10 mouse cellular contexts compared by ENCODE assay signal in the genomic region with DNA sequence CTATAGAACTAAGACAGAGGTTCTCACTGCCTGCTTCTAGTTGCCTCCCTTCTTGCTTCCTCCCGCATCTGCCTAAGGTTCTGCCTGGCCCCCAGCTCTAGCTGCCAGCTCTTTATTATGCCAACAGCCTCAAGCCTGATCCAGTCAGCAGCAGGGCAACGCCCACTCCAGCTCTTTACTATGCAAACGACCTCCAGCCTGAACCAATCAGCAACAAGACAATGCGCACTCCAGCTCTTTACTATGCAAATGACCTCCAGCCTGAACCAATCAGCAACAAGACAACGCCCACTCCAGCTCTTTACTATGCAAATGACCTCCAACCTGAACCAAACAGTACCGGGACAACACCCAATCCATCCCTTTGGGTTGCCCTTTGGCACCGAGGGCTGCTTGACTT.
DNase-seq lines count a peak whose midpoint lies in the region; ATAC-seq and TF ChIP-seq lines count a peak whose summit lies in the region.
"Had no signal": no experiment of that assay in that cellular context is flagged by ENCODE, and none has a peak within 500 bp of the region (broad histone marks: within the 10 kb centered on the region; RNA-seq: fewer than 3 reads in every experiment).

No protein-coding gene starts in this region.

- TF ChIP-seq CTCF in midbrain, postnatal 0 days (IDR thresholded peaks at IDR 0.05): no peak
- TF ChIP-seq CTCF in stomach, postnatal 0 days (IDR thresholded peaks at IDR 0.05; ENCODE audit: low read depth): no peak

- ATAC-seq in midbrain, embryonic 15.5 days (replicated peaks): peak; percentile 42; the same call in 1 of the 2 replicates
- ATAC-seq in midbrain, postnatal 0 days (ENCODE audit: low FRiP score): no peak
- peak; percentile 58 for ATAC-seq in forebrain, embryonic 16.5 days
- ATAC-seq in stomach, postnatal 0 days (ENCODE audit: low FRiP score, low TSS enrichment): 0 out of 2 replicates have a peak, but pooled peaks have one; percentile 49

- H3K36me3 ChIP-seq in midbrain, embryonic 15.5 days (replicated peaks): no peaks in the 10 kb centered on the region
- no peaks in the 10 kb centered on the region for H3K36me3 ChIP-seq in midbrain, postnatal 0 days (ENCODE audit: insufficient read depth, low read length)
- no peaks in the 10 kb centered on the region for H3K36me3 ChIP-seq in forebrain, embryonic 16.5 days (ENCODE audit: control insufficient read depth, insufficient read depth)
- no peaks in the 10 kb centered on the region for H3K36me3 ChIP-seq in stomach, postnatal 0 days (ENCODE audit: control insufficient read depth, insufficient read depth, low read length)

- H3K27me3 ChIP-seq in midbrain, embryonic 15.5 days (replicated peaks): no peaks in the 10 kb centered on the region
- H3K27me3 ChIP-seq in midbrain, postnatal 0 days (ENCODE audit: insufficient read depth, low read length): no peaks in the 10 kb centered on the region
- H3K27me3 ChIP-seq in forebrain, embryonic 16.5 days (replicated peaks; ENCODE audit: control insufficient read depth, insufficient read depth, low read length): no peaks in the 10 kb centered on the region
- no peaks in the 10 kb centered on the region for H3K27me3 ChIP-seq in stomach, postnatal 0 days (ENCODE audit: control insufficient read depth, insufficient read depth, low read length)

- H3K9me3 ChIP-seq in midbrain, embryonic 15.5 days: no peaks in the 10 kb centered on the region
- H3K9me3 ChIP-seq in midbrain, postnatal 0 days (ENCODE audit: low read length): no peaks in the 10 kb centered on the region
- no peaks in the 10 kb centered on the region for H3K9me3 ChIP-seq in forebrain, embryonic 16.5 days (ENCODE audit: control insufficient read depth, low read length)
- no peaks in the 10 kb centered on the region for H3K9me3 ChIP-seq in stomach, postnatal 0 days (ENCODE audit: control insufficient read depth, low read length)

- H3K9ac ChIP-seq in midbrain, embryonic 15.5 days: no peak overlapping the region
- H3K9ac ChIP-seq in midbrain, postnatal 0 days (replicated peaks; ENCODE audit: low read length, poor library complexity, severe bottlenecking): no peak overlapping the region
- no peak overlapping the region for H3K9ac ChIP-seq in forebrain, embryonic 16.5 days (replicated peaks; ENCODE audit: low read depth, low read length)
- no peak overlapping the region for H3K9ac ChIP-seq in stomach, postnatal 0 days (ENCODE audit: low read length)

- WGBS in midbrain, embryonic 15.5 days: 65% methylated on average over 7 of the region's 7 CpGs
- 69% methylated on average over 7 of the region's 7 CpGs for WGBS in midbrain, postnatal 0 days
- WGBS in forebrain, embryonic 16.5 days: 62% methylated on average over 7 of the region's 7 CpGs
- WGBS in stomach, postnatal 0 days: 70% methylated on average over 7 of the region's 7 CpGs

- no peak for TF ChIP-seq EP300 in stomach, postnatal 0 days (optimal IDR thresholded peaks at IDR 0.05)

- H3K4me2 ChIP-seq in midbrain, embryonic 15.5 days: no peak overlapping the region
- H3K4me2 ChIP-seq in midbrain, postnatal 0 days (ENCODE audit: low read depth, low read length, poor library complexity, severe bottlenecking): no peak overlapping the region
- H3K4me2 ChIP-seq in forebrain, embryonic 16.5 days (ENCODE audit: low read length): no peak overlapping the region
- no peak overlapping the region for H3K4me2 ChIP-seq in stomach, postnatal 0 days (replicated peaks; ENCODE audit: low read depth)

- no peak overlapping the region for H3K4me3 ChIP-seq in midbrain, embryonic 15.5 days
- no peak overlapping the region for H3K4me3 ChIP-seq in midbrain, postnatal 0 days (ENCODE audit: low read depth, low read length)
- H3K4me3 ChIP-seq in forebrain, embryonic 16.5 days (replicated peaks; ENCODE audit: low read length): no peak overlapping the region
- no peak overlapping the region for H3K4me3 ChIP-seq in stomach, postnatal 0 days (ENCODE audit: low read depth, low read length)

- no peak overlapping the region for H3K27ac ChIP-seq in midbrain, embryonic 15.5 days
- H3K27ac ChIP-seq in midbrain, postnatal 0 days (ENCODE audit: low read depth, low read length): no peak overlapping the region
- no peak overlapping the region for H3K27ac ChIP-seq in forebrain, embryonic 16.5 days (ENCODE audit: low read length)
- no peak overlapping the region for H3K27ac ChIP-seq in stomach, postnatal 0 days (replicated peaks)

- DNase-seq in midbrain, postnatal 0 days (ENCODE audit: low spot score): no peak
- peak; percentile 38 for DNase-seq in WW6 (ENCODE audit: low read depth, low spot score)
- no peak for DNase-seq in stomach, postnatal 0 days (ENCODE audit: low spot score)
- DNase-seq in kidney, postnatal 10 days: no peak
- DNase-seq in adrenal gland, adult (ENCODE audit: inconsistent age in 2 of 2, low spot score in 1 of 2): no peak
- DNase-seq: adrenal gland, adult 8-10 months; heart, postnatal 14 days; lung, postnatal 4 days had no signal

- H3K4me1 ChIP-seq in midbrain, embryonic 15.5 days: no peaks in the 10 kb centered on the region
- no peaks in the 10 kb centered on the region for H3K4me1 ChIP-seq in midbrain, postnatal 0 days (ENCODE audit: insufficient read depth, low read length)
- no peaks in the 10 kb centered on the region for H3K4me1 ChIP-seq in forebrain, embryonic 16.5 days (replicated peaks; ENCODE audit: control insufficient read depth, insufficient read depth, low read length)
- no peaks in the 10 kb centered on the region for H3K4me1 ChIP-seq in stomach, postnatal 0 days (replicated peaks; ENCODE audit: control insufficient read depth, insufficient read depth)
